Mouse (Mus musculus): ENCODE data around the gene Mucl3.

The Mucl3 gene

GRCm38 (mm10) chr17:35643609-35644236 lies at the start of gene Mucl3:
Gene Mucl3, minus strand, starts transcription at chr17:35643695.
- no peak for DNase-seq (ENCODE audit: low spot score)

- no peak for DNase-seq (ENCODE audit: low spot score)
Observed at GRCm38 (mm10) chr17:35692368-35692767, 48.9 kb upstream of the Mucl3 start.

GRCm38 (mm10) chr17:35691811-35692210 lies 48.3 kb upstream of the Mucl3 start:
- no peak for DNase-seq (ENCODE audit: low spot score)

GRCm38 (mm10) chr17:35689936-35690645 lies 46.6 kb upstream of the Mucl3 start:
- DNase-seq (ENCODE audit: low spot score), result no peak

- no peak for DNase-seq (ENCODE audit: low spot score)
Observed at GRCm38 (mm10) chr17:35688347-35689175, 45.1 kb upstream of the Mucl3 start.

GRCm38 (mm10) chr17:35685061-35685460 lies 41.6 kb upstream of the Mucl3 start:
- peak; percentile 36 for DNase-seq (ENCODE audit: low spot score)

- DNase-seq (ENCODE audit: low spot score), result no peak
Observed at GRCm38 (mm10) chr17:35681986-35682385, 38.5 kb upstream of the Mucl3 start.

- DNase-seq (ENCODE audit: low spot score), result no peak
Observed at GRCm38 (mm10) chr17:35680591-35680990, 37.1 kb upstream of the Mucl3 start.

GRCm38 (mm10) chr17:35673416-35674035 lies 30.0 kb upstream of the Mucl3 start, which contains the start of gene Gtf2h4:
Gene Gtf2h4, minus strand, starts transcription at chr17:35673739.
- peak; percentile 96 for DNase-seq (ENCODE audit: low spot score)

- no peak for DNase-seq (ENCODE audit: low spot score)
Observed at GRCm38 (mm10) chr17:35672527-35672926, 29.0 kb upstream of the Mucl3 start.

- DNase-seq (ENCODE audit: low spot score), result no peak
Observed at GRCm38 (mm10) chr17:35671846-35672245, 28.4 kb upstream of the Mucl3 start.

- no peak for DNase-seq (ENCODE audit: low spot score)
Observed at GRCm38 (mm10) chr17:35669731-35670130, 26.2 kb upstream of the Mucl3 start.

GRCm38 (mm10) chr17:35667334-35668065 lies 24.0 kb upstream of the Mucl3 start, which contains the start of gene Vars2:
Gene Vars2, minus strand, starts transcription at chr17:35667592.
- peak; percentile 98 for DNase-seq (ENCODE audit: low spot score)

- peak; percentile 64 for DNase-seq (ENCODE audit: low spot score)
Observed at GRCm38 (mm10) chr17:35666851-35667256, 23.4 kb upstream of the Mucl3 start.

- no peak for DNase-seq (ENCODE audit: low spot score)
Observed at GRCm38 (mm10) chr17:35665957-35666515, 22.5 kb upstream of the Mucl3 start.

GRCm38 (mm10) chr17:35653086-35653485 lies 9.6 kb upstream of the Mucl3 start:
- no peak for DNase-seq (ENCODE audit: low spot score)

GRCm38 (mm10) chr17:35649429-35649828 lies 5.9 kb upstream of the Mucl3 start:
- DNase-seq (ENCODE audit: low spot score), result no peak

GRCm38 (mm10) chr17:35639352-35639751 lies 4.1 kb downstream of the Mucl3 start:
- DNase-seq (ENCODE audit: low spot score), result no peak

GRCm38 (mm10) chr17:35638475-35639190 lies 4.9 kb downstream of the Mucl3 start:
- peak; percentile 69 for DNase-seq (ENCODE audit: low spot score)

- DNase-seq (ENCODE audit: low spot score), result peak; percentile 44
Observed at GRCm38 (mm10) chr17:35636363-35636762, 7.1 kb downstream of the Mucl3 start.
